Mouse (Mus musculus) limb, embryonic 12.5 days (tissue): Measurements from ENCODE around the gene 1700102P08Rik. TPM values are rescaled to one million over a fixed set of nuclear protein-coding genes. Genes with fewer than 3 reads are reported as not detected.

ENCODE experiments used
- ATAC-seq: fragments of 200-750 bp; cut with Nextera tagmentation; 2 replicates; pipeline ENCODE4 v1.8.0; 2017; ENCODE audit warnings: low read depth, moderate TSS enrichment; ENCODE audit not compliant: insufficient number of reproducible peaks, insufficient read depth, low FRiP score, low TSS enrichment
- H3K27ac ChIP-seq: fragments of 300-500 bp; sonication (generic); 2 replicates; pipeline ENCODE4 v1.5.1; 2016; ENCODE audit warnings: mild to moderate bottlenecking, moderate library complexity
- H3K27me3 ChIP-seq: fragments of 300-500 bp; sonication (generic); 2 replicates; pipeline ENCODE4 v1.6.1; 2016; ENCODE audit warnings: mild to moderate bottlenecking, moderate library complexity
- H3K36me3 ChIP-seq: fragments of 300-500 bp; sonication (generic); 2 replicates; pipeline ENCODE4 v1.6.1; 2016; ENCODE audit warnings: mild to moderate bottlenecking, moderate library complexity
- H3K4me1 ChIP-seq: fragments of 300-500 bp; sonication (generic); replicated peaks from 2 replicates; pipeline ENCODE4 v1.6.1; 2016
- H3K4me2 ChIP-seq: fragments of 300-500 bp; sonication (generic); 2 replicates; pipeline ENCODE4 v1.6.1; 2016; ENCODE audit warnings: mild to moderate bottlenecking, moderate library complexity
- H3K4me3 ChIP-seq: fragments of 300-500 bp; sonication (generic); replicated peaks from 2 replicates; pipeline ENCODE4 v1.5.1; 2016; ENCODE audit warnings: mild to moderate bottlenecking
- H3K9ac ChIP-seq: fragments of 300-500 bp; sonication (generic); replicated peaks from 2 replicates; pipeline ENCODE4 v1.6.1; 2016; ENCODE audit warnings: mild to moderate bottlenecking, moderate library complexity
- H3K9me3 ChIP-seq: fragments of 300-500 bp; sonication (generic); 2 replicates; pipeline ENCODE4 v1.6.1; 2016; ENCODE audit warnings: mild to moderate bottlenecking, moderate library complexity
- WGBS: fragments of 180-500 bp; shearing (Covaris S2); methylation state at CpG from one replicate; pipeline ENCODE4 v1.1.7; 2016; 5-methylcytosine and 5-hydroxymethylcytosine counted together
- polyA plus RNA-seq: library from polyadenylated mRNA; unstranded; fragments of >200 nt; fragmentation: Nextera tagmentation; extraction: Ambion mirVana; gene quantifications from 2 replicates; pipeline ENCODE4 v1.2.1, GENCODE M21; 2016

1700102P08Rik gene
- polyA plus RNA-seq, 1 experiment from 2014 or later: 0.81 TPM

DNA sequence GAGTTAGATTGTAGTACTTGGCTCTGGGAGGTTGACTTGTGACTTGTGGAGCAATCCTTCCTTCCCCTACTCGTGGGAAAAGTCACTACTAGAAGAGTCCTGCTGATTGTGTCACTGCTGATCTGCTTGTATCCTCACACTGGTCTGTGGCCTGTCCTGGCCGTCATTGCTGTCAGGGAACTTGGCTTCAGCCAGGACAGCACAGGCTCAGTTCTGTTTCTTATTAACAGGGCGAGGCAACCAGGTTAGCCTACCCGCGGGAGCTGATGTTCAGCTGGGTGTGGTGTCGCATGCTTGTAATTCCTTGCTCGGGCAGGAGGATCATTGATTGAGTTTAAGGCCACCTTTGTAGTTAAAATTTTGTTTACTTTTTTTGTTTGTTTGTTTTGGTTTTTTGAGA, 7.6 kb upstream of the 1700102P08Rik start:
- Histone ChIP-seq H3K27ac (no peak overlapping the region), H3K27me3 (no peaks in the 10 kb centered on the region), H3K4me2 (no peak overlapping the region), H3K9ac (no peak overlapping the region), H3K4me1 (no peaks in the 10 kb centered on the region), H3K4me3 (no peak overlapping the region), H3K9me3 (no peaks in the 10 kb centered on the region), H3K36me3 (peaks cover 99% of the 10 kb centered on the region)
- WGBS: 66% methylated on average over 7 of the region's 7 CpGs
- no peak for ATAC-seq

DNA sequence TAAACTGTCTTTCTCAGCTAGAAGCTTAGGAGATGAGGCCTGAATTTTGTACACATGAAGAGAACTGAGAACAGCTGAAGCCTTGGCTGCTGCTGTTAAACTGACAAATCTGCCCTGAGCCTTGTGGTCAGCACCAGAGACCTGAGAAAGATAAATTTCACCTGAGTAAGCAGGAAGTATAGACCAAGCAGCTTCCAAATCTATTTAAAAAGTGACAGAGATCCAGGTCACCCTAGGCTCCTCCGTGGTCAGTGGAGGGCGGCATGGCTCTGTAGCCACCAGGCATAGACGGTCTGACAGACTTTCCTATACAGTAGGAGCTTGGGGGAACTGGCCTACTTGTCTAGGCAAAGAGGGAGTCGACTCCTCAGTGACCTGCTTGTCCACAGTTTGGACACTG, 5.8 kb upstream of the 1700102P08Rik start:
- Histone ChIP-seq H3K9ac (no peak overlapping the region), H3K9me3 (no peaks in the 10 kb centered on the region), H3K4me3 (no peak overlapping the region), H3K27ac (no peak overlapping the region), H3K4me1 (no peaks in the 10 kb centered on the region), H3K4me2 (no peak overlapping the region), H3K36me3 (peaks cover 97% of the 10 kb centered on the region), H3K27me3 (no peaks in the 10 kb centered on the region)
- 92% methylated on average over 4 of the region's 4 CpGs for WGBS
- no peak for ATAC-seq

DNA sequence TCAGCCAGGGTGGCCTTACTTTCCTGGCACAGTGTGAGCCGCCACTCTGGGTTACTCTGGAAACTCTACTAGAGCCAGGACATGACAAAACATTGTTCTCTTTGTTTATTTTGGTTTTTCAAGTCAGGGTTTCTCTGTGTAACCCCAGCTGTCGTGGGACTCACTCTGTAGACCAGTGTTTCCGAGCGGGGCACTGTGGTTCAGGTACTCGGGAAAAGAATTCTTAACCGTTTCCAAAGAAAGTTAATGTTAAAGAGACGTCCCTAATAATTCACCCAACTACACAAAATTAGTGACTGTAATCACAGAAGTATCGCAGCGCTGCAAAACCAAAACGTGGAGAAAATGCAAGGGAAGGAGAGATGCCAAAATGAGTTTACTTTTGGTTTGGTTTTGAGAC, 4.0 kb upstream of the 1700102P08Rik start:
- ATAC-seq: no peak
- H3K9ac ChIP-seq: no peak overlapping the region

DNA sequence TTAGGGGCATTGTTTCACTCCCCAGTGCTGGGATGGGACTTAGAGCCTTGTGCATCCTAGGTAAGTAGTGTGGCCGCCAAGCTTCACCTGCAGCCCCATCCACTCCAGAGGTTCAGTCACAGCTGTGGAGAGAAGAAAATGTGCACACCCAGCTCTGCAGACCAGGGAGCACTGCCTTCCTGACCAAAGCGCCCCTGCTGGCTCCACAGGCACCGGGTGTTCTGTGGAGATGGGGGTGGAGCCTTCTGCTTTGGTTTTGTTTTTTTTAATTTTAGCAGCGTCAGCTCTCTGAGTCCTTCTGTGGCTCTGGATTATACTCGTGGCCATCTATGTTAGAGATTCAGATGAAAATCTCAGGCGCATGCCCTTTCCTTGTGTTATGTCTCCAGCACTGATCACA, 3.4 kb upstream of the 1700102P08Rik start:
- Histone ChIP-seq H3K4me1 (no peaks in the 10 kb centered on the region), H3K4me2 (no peak overlapping the region), H3K4me3 (no peak overlapping the region), H3K27ac (no peak overlapping the region), H3K9me3 (no peaks in the 10 kb centered on the region), H3K9ac (no peak overlapping the region), H3K27me3 (no peaks in the 10 kb centered on the region), H3K36me3 (peaks cover 97% of the 10 kb centered on the region)
- ATAC-seq: no peak
- 81% methylated on average over 6 of the region's 6 CpGs for WGBS

More for the DNA sequence above, 4.0 kb upstream of the 1700102P08Rik start:
- H3K4me1 ChIP-seq: no peaks in the 10 kb centered on the region
- H3K9me3 ChIP-seq: no peaks in the 10 kb centered on the region
- no peak overlapping the region for H3K4me2 ChIP-seq
- no peak overlapping the region for H3K27ac ChIP-seq
- H3K27me3 ChIP-seq: no peaks in the 10 kb centered on the region
- peaks cover 97% of the 10 kb centered on the region for H3K36me3 ChIP-seq
- no peak overlapping the region for H3K4me3 ChIP-seq
- WGBS: 90% methylated on average over 10 of the region's 10 CpGs

DNA sequence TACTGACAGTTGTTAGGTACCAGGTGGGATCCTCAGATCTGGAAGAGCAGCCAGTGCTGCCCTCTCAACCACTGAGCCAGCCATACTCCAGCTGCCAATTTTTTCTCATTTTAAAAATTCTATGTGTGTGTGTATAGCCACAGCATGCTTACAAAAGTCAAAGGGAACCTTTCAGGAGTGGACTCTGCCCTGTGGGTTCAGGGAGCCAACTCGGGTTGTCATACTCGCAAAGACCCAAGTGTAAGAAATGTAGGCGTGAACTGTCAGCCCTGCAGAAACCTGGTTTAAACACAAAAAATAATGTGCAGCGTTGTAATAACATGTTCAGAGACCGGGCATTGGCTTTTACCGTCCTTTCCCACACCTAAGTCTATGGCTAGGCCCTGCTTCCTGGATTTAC, 1.6 kb downstream of the 1700102P08Rik start:
- Histone ChIP-seq H3K27me3 (no peaks in the 10 kb centered on the region), H3K36me3 (peaks cover 50% of the 10 kb centered on the region), H3K4me1 (no peaks in the 10 kb centered on the region), H3K27ac (no peak overlapping the region), H3K9ac (no peak overlapping the region), H3K4me3 (no peak overlapping the region), H3K4me2 (no peak overlapping the region), H3K9me3 (no peaks in the 10 kb centered on the region)
- WGBS: 95% methylated on average over 6 of the region's 6 CpGs
- ATAC-seq: no peak

DNA sequence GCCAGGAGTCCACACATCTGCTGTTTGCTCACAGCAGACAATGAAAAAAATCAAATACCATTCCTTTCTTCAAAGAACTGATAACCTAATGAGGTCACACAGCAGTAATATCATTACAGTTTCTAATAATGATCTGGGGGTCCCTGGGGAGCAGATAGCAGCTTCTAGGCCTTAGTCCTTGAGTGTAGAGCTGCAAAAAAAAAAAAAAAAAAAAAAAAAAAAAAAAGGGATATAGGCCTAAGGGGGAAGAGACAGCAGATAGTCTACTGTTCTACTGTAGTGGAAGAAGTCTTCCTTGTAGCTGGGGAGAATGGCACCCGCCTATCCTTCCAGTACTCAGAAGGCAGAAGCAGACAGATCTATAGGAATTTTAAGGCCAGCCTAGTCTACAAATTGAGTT, 2.8 kb downstream of the 1700102P08Rik start:
- Histone ChIP-seq H3K4me3 (no peak overlapping the region), H3K9me3 (no peaks in the 10 kb centered on the region), H3K27me3 (no peaks in the 10 kb centered on the region), H3K27ac (no peak overlapping the region), H3K4me2 (no peak overlapping the region), H3K36me3 (peaks cover 39% of the 10 kb centered on the region), H3K9ac (no peak overlapping the region), H3K4me1 (no peaks in the 10 kb centered on the region)
- no peak for ATAC-seq
- 88% methylated on average over 1 of the region's 1 CpGs for WGBS

DNA sequence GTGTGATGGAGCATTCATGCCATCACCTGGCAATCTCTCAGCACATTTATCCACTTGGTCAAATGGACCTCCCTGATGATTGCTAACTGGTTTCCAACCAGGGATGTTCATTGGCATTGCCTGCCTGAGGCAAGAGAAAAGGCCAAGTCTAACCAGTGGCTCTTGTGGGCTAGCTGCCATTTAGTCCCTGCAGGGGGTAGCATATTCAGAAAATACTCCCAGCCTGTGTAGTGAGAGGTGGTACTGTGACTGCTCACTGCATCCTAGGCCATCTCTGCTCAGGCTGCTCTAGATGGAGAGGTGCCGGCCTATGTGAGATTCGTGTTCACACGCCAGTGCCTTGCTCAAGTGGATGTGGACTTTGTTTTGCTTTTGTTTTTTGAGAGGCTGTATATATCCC, 5.7 kb downstream of the 1700102P08Rik start:
- H3K9ac ChIP-seq: no peak overlapping the region
- 94% methylated on average over 3 of the region's 3 CpGs for WGBS
- H3K4me1 ChIP-seq: no peaks in the 10 kb centered on the region
- H3K27ac ChIP-seq: no peak overlapping the region
- ATAC-seq: no peak
- H3K27me3 ChIP-seq: no peaks in the 10 kb centered on the region
- H3K4me3 ChIP-seq: no peak overlapping the region
- H3K9me3 ChIP-seq: no peaks in the 10 kb centered on the region
- no peak overlapping the region for H3K4me2 ChIP-seq
- peaks cover 10% of the 10 kb centered on the region for H3K36me3 ChIP-seq

DNA sequence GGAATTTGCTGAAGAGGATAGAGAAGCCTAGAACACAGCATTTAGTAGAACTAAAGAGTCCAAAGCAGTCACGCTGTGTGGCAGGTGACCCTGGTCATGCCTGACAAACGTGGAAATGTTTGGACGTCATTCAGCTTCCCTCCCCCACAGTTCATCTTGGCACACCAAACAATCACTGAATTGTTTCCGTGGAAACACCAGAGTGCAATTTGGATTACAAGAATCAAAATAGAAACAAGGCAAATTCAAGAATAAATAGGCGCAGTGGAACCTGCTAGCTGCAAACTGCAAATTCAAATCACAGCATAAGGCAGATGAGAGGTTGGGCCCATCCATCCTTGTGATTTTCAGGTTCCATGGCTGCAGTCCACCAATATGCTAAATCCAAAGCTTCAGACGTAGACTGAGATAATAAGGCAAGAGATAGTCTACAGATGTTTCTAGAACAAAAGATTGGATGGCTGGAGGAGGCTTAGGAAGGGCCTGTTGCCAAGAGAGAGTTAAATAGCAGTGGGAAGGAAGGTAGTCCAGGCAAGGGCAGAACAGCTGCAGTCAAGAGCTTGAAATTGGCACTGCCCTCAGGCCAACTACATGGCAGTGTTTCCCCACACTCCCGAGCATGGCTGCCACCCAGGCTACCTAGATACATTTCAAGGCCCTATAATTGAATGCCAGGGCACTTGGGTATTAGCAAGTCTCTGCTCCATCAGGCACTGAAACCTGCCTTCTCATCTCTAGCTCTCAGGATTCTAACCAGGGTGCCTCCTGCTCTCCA, 8.8 kb downstream of the 1700102P08Rik start:
- Histone ChIP-seq H3K4me3 (no peak overlapping the region), H3K9ac (no peak overlapping the region), H3K4me2 (no peak overlapping the region), H3K9me3 (no peaks in the 10 kb centered on the region), H3K36me3 (no peaks in the 10 kb centered on the region), H3K4me1 (no peaks in the 10 kb centered on the region), H3K27ac (no peak overlapping the region), H3K27me3 (no peaks in the 10 kb centered on the region)
- ATAC-seq: no peak
- WGBS: 82% methylated on average over 7 of the region's 7 CpGs

DNA sequence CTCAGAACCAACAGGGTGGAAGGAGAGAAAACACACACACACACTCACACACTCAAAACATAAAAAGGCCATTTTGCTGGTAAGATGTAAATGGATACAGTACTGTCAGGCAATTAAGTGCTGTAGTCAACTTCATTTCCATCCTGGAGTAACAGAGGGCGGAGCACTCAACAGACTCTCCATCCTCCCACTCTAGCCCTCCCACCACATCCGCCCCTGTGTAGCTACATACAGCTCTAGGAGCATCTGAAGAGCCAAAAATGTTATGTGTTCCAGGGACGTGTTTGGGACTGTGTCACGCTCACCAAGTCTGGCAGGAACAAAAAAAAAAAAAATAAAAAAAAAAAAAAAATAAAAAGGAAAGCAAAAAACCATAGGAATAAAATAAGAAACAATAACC, 10.5 kb downstream of the 1700102P08Rik start:
- Histone ChIP-seq H3K27ac (no peak overlapping the region), H3K4me3 (no peak overlapping the region), H3K4me1 (no peaks in the 10 kb centered on the region), H3K36me3 (no peaks in the 10 kb centered on the region), H3K9me3 (no peaks in the 10 kb centered on the region), H3K27me3 (no peaks in the 10 kb centered on the region), H3K9ac (no peak overlapping the region), H3K4me2 (no peak overlapping the region)
- no peak for ATAC-seq
- 84% methylated on average over 4 of the region's 4 CpGs for WGBS

DNA sequence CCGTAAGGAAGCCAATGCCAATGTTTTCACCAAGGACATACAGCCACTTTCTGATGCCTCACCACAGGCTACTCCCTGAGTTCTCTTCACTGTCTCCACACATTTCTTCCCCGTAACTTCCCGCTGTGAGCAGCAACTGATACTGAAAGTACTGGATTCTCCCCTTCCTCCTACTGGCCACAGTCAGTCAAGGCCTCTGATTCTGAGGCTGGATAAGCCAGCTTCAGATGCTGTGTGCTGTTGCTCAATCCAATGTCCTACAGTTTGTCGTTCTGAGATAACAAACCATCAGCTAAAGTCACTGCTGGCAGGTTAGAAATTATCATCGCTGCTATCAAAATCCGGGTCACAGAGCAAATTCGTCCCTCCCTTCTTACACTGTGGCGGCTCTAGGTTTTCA, 11.8 kb downstream of the 1700102P08Rik start:
- 83% methylated on average over 8 of the region's 8 CpGs for WGBS
- no peak overlapping the region for H3K4me3 ChIP-seq
- ATAC-seq: no peak
- no peaks in the 10 kb centered on the region for H3K9me3 ChIP-seq
- H3K4me1 ChIP-seq: no peaks in the 10 kb centered on the region
- H3K9ac ChIP-seq: no peak overlapping the region
- H3K27me3 ChIP-seq: no peaks in the 10 kb centered on the region
- H3K27ac ChIP-seq: no peak overlapping the region
- H3K4me2 ChIP-seq: no peak overlapping the region
- H3K36me3 ChIP-seq: no peaks in the 10 kb centered on the region

DNA sequence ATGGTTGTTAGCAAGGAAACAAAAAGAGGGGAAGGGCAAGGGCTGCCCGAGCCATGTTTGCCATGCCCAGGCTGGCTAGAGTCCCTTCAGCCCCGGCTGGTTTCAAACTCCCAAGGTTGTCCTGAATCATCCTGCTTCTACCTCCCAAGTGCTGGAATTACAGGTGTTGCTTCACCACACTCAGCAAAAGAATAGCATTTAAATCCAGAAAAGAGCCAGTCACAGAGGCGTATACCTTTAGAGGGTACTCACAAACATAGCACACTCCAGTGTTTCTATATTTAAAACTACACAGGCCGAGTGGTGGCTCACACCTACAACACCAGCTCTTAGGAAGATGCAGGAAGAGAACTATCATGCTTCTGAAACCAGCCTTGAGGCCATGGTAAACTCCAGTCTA, 16.9 kb downstream of the 1700102P08Rik start:
- 94% methylated on average over 4 of the region's 4 CpGs for WGBS
- Histone ChIP-seq H3K36me3 (no peaks in the 10 kb centered on the region), H3K4me1 (no peaks in the 10 kb centered on the region), H3K27ac (no peak overlapping the region), H3K9me3 (no peaks in the 10 kb centered on the region), H3K4me2 (no peak overlapping the region), H3K4me3 (no peak overlapping the region), H3K27me3 (no peaks in the 10 kb centered on the region), H3K9ac (no peak overlapping the region)
- no peak for ATAC-seq

DNA sequence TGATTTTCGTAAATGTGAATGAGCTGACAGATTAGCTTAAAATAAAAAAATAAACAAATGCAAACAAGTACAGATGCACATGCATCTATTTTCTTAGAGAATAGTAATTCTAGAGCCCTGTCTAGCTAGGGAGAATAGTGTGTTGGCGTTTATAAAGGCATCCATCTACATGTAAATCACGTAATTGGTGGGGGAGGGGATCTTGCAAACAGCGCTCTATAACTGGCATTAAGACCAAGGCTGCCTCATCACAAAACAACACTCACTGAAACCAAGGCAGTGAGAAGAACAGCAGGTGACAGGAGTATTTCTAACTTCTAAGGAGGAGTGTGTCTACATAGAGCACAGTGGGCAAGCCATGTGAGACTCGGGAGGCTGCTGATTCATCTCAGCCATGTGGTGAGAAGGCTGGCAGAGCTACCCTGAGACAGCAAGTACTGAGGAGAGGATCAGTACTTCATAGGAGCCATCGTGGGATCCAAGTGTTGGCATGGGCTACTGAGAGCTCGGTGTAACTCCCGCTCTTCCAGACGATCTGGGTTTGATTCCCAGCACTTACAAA, 18.9 kb downstream of the 1700102P08Rik start:
- H3K27me3 ChIP-seq: no peaks in the 10 kb centered on the region
- no peak overlapping the region for H3K4me3 ChIP-seq
- no peaks in the 10 kb centered on the region for H3K4me1 ChIP-seq
- H3K27ac ChIP-seq: no peak overlapping the region
- no peak overlapping the region for H3K4me2 ChIP-seq
- 83% methylated on average over 9 of the region's 9 CpGs for WGBS
- H3K9ac ChIP-seq: no peak overlapping the region
- H3K9me3 ChIP-seq: no peaks in the 10 kb centered on the region
- ATAC-seq: no peak
- H3K36me3 ChIP-seq: no peaks in the 10 kb centered on the region
